Mouse (Mus musculus) lung, postnatal 0 days (tissue): ENCODE results near the gene Btnl10.

Experiments
- CTCF ChIP-seq: IDR thresholded peaks from 2 replicates; pipeline ENCODE4 v1.5.1; 2016; ENCODE audit warnings: antibody characterized with exemption, mild to moderate bottlenecking
- EP300 ChIP-seq: IDR thresholded peaks from 2 replicates; pipeline ENCODE4 v1.6.1; 2016; ENCODE audit warnings: antibody characterized with exemption, mild to moderate bottlenecking, control low read depth

DNA sequence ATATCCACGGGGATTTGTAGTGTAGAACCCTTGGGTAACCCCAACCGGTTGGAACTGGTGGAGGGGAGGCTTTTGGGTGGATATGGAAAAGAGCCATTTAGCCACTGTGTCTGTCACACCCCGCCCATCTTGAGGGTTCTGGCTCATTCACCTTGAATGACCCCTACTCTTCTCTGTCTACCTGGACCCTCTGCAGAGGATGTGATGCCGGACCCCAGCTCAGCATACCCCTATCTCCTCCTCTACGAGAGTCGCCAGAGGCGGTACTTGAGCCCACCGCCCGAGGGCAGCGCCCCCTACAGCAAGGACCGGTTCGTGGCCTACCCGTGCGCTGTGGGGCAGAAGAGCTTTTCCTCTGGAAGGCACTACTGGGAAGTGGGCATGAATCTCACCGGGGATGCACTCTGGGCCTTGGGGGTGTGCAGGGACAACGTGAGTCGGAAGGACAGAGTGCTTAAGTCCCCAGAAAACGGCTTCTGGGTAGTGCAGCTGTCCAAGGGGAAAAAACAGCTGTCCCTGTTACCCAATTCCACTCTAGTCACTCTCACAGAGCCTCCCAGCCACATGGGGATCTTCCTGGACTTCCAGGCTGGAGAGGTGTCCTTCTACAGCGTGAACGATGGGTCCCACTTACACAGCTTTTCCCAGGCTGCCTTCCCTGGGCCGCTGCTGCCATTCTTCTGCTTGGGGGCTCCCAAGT is 53.3 kb downstream of the Btnl10 start:
- TF ChIP-seq CTCF (0 out of 2 replicates have a peak, but pooled peaks have one; percentile 11), EP300 (no peak)
